Comparison of ENCODE assay signal across 24 mouse cellular contexts in genomic region chr1:64090566-64090965, GRCm38 (mm10). TPM values are rescaled to one million over a fixed set of nuclear protein-coding genes. Genes with fewer than 3 reads are reported as not detected.
DNase-seq lines count a peak whose midpoint lies in the region; TF ChIP-seq lines count a peak whose summit lies in the region.
"Had no signal": no experiment of that assay in that cellular context is flagged by ENCODE, and none has a peak within 500 bp of the region (broad histone marks: within the 10 kb centered on the region; RNA-seq: fewer than 3 reads in every experiment).

No protein-coding gene starts in this region.

- H3K36me3 ChIP-seq in CH12.LX (replicated peaks in 1 of 2; ENCODE audit: control insufficient read depth in 1 of 2, insufficient read depth in 1 of 2, low read length in 1 of 2): peaks cover 0 to 7% of the 10 kb centered on the region in 2 experiments
- H3K36me3 ChIP-seq: embryonic facial prominence, embryonic 12.5 days; hindbrain, embryonic 12.5 days; limb, embryonic 13.5 days; neural tube, embryonic 15.5 days; stomach, embryonic 15.5 days had no signal

- H3K9ac ChIP-seq in CH12.LX (ENCODE audit: insufficient read depth, low read depth): no peak overlapping the region
- H3K9ac ChIP-seq: embryonic facial prominence, embryonic 12.5 days; hindbrain, embryonic 12.5 days; limb, embryonic 13.5 days; neural tube, embryonic 15.5 days; stomach, embryonic 15.5 days had no signal

- no peak for TF ChIP-seq CTCF in gastrocnemius, adult 2 months (IDR thresholded peaks at IDR 0.05)
- TF ChIP-seq CTCF in CH12.LX (conservative IDR thresholded peaks at IDR 0.05 in 1 of 2, IDR thresholded peaks at IDR 0.05 in 1 of 2; ENCODE audit: low read depth in 2 of 2, low read length in 2 of 2): no peak

- H3K27ac ChIP-seq in gastrocnemius, adult 2 months: peak overlapping the region; percentile 66
- no peak overlapping the region for H3K27ac ChIP-seq in CH12.LX (ENCODE audit: insufficient read depth, low read depth)
- H3K27ac ChIP-seq: embryonic facial prominence, embryonic 12.5 days; limb, embryonic 13.5 days; macrophage; neural tube, embryonic 15.5 days; stomach, embryonic 15.5 days had no signal

- H3K4me3 ChIP-seq in gastrocnemius, adult 2 months: no peak overlapping the region
- no peak overlapping the region for H3K4me3 ChIP-seq in CH12.LX (replicated peaks in 1 of 3; ENCODE audit: low read depth in 2 of 3, low read length in 2 of 3, poor library complexity in 1 of 3)
- H3K4me3 ChIP-seq: embryonic facial prominence, embryonic 12.5 days; hindbrain, embryonic 12.5 days; limb, embryonic 13.5 days; neural tube, embryonic 15.5 days; stomach, embryonic 15.5 days had no signal

- H3K4me1 ChIP-seq in CH12.LX (ENCODE audit: control insufficient read depth in 1 of 2, insufficient read depth in 2 of 2): peaks cover 19 to 49% of the 10 kb centered on the region in 2 experiments

- peaks cover 4% of the 10 kb centered on the region; the same call in 1 of the 2 replicates for H3K79me2 ChIP-seq in CH12.LX (replicated peaks; ENCODE audit: control insufficient read depth, extremely low read depth, insufficient read depth, poor library complexity, severe bottlenecking)

- no peak for TF ChIP-seq EP300 in CH12.LX (IDR thresholded peaks at IDR 0.05; ENCODE audit: low read length)

- no peaks in the 10 kb centered on the region for H3K9me3 ChIP-seq in CH12.LX (replicated peaks; ENCODE audit: low read length)
- H3K9me3 ChIP-seq: embryonic facial prominence, embryonic 12.5 days; hindbrain, embryonic 12.5 days; limb, embryonic 13.5 days; neural tube, embryonic 15.5 days; stomach, embryonic 15.5 days had no signal

- TF ChIP-seq POLR2A in CH12.LX (IDR thresholded peaks at IDR 0.05; ENCODE audit: low read depth, low read length): no peak

- H3K4me2 ChIP-seq in CH12.LX (ENCODE audit: insufficient read depth, low read depth, poor library complexity, severe bottlenecking): no peak overlapping the region
- H3K4me2 ChIP-seq: embryonic facial prominence, embryonic 12.5 days; hindbrain, embryonic 12.5 days; limb, embryonic 13.5 days; liver, embryonic 11.5 days; neural tube, embryonic 15.5 days; stomach, embryonic 15.5 days had no signal

- in situ Hi-C loops in CH12.LX (cut with MboI; ENCODE audit: low pct_ligation_motif_present, low pct_unique_long_range_greater_than_20kb, low sequenced_read_pairs): no loop called here

- H3K27me3 ChIP-seq in CH12.LX (replicated peaks): no peaks in the 10 kb centered on the region
- H3K27me3 ChIP-seq: embryonic facial prominence, embryonic 12.5 days; hindbrain, embryonic 12.5 days; limb, embryonic 13.5 days; neural tube, embryonic 15.5 days; stomach, embryonic 15.5 days had no signal

- dilution Hi-C loops in CH12.LX (cut with MboI; ENCODE audit: extremely low pct_ligation_motif_present, extremely low pct_unique_long_range_greater_than_20kb, low sequenced_read_pairs): no loop called here

- intact Hi-C loops in gastrocnemius, adult 2 months (cut with DNase I): no loop called here
- intact Hi-C loops in gastrocnemius, postnatal 36 days (cut with DNase I): no loop called here

- no peak for TF ChIP-seq RAD21 in CH12.LX (IDR thresholded peaks at IDR 0.05; ENCODE audit: low read depth, low read length)

- no peak for DNase-seq in gastrocnemius, adult 2 months
- no peak for DNase-seq in gastrocnemius, postnatal 36 days
- no peak for DNase-seq in CH12.LX (ENCODE audit: extremely low read depth)
- DNase-seq in thymus, postnatal 0 days (ENCODE audit: low spot score): peak; percentile 55
- peak; percentile 47 for DNase-seq in thymus, postnatal 4 days
- no peak for DNase-seq in cerebellum, postnatal 14 days
- no peak for DNase-seq in layer of hippocampus, adult 8-10 months (ENCODE audit: low spot score in 2 of 2)
- DNase-seq: adrenal gland, postnatal 25 days; cerebellum, adult 8-10 months; embryo, embryonic 11 days; heart, postnatal 14 days; kidney, adult 9 months; kidney, postnatal 14 days; lung, adult 18-20 months; midbrain, embryonic 14.5 days; retina, postnatal 1 day; right cerebral cortex, postnatal 14 days had no signal

TF ChIP-seq in CH12.LX, 34 proteins besides CTCF, POLR2A, EP300 and RAD21:
- TF ChIP-seq MAFK (IDR thresholded peaks at IDR 0.05; ENCODE audit: insufficient replicate concordance, low read length) (no peak), BHLHE40 (IDR thresholded peaks at IDR 0.05; ENCODE audit: low read depth, low read length) (0 out of 2 replicates have a peak, but pooled peaks have one; percentile 12)

RNA-seq across cellular contexts. Expression of gene Klf7, which starts 31.5 kb away (rescaled TPM):
- total RNA-seq in gastrocnemius, adult 2 months (2021): 10 to 100 TPM in 1 of 2 experiments, 1 to 10 TPM in 1; 7.6 to 12.6 TPM
- total RNA-seq in gastrocnemius, postnatal 36 days (2021): 1 to 10 TPM; 6.7 to 7.2 TPM
- total RNA-seq in CH12.LX (2012; rRNA removed) (4.7 and 6.2 TPM in 2 replicates), CH12.LX (2014; rRNA removed) (3.7 and 4.3 TPM in 2 replicates)
- 6.5 and 6.7 TPM in 2 replicates for polyA plus RNA-seq in CH12.LX (2012; ENCODE audit: insufficient read length, low read depth)
- polyA plus RNA-seq in thymus, postnatal 0 days (2015; fragmentation: Nextera tagmentation; extraction: Ambion mirVana): 22.0 and 31.2 TPM in 2 replicates
- 10 to 100 TPM; 28.0 to 43.8 (median 32.3) TPM for total RNA-seq in layer of hippocampus, adult 8-10 months (2022)

Comparison
In these comparisons a context has a peak if more than half of its experiments do, and no peak if none do; other contexts are left out.
1. DNase-seq: peak in thymus, postnatal 0 days (single experiment) and thymus, postnatal 4 days (single experiment); none in gastrocnemius, adult 2 months (single experiment), gastrocnemius, postnatal 36 days (0 of 2), CH12.LX (single experiment), cerebellum, postnatal 14 days (0 of 2) and layer of hippocampus, adult 8-10 months (0 of 2).